Mouse (Mus musculus): ENCODE measurements around the gene Rimbp2. TPM values are rescaled to one million over a fixed set of nuclear protein-coding genes. Genes with fewer than 3 reads are reported as not detected.

The Rimbp2 gene
- polyA plus RNA-seq, 1 experiment from 2014 or later, result 0.05 TPM

- H3K4me2 ChIP-seq, result no peak overlapping the region
- H3K9me3 ChIP-seq, result no peaks in the 10 kb centered on the region
- no peak overlapping the region for H3K9ac ChIP-seq
- peaks cover 3% of the 10 kb centered on the region; the same call in 1 of the 2 replicates for H3K27me3 ChIP-seq
- H3K36me3 ChIP-seq, result no peaks in the 10 kb centered on the region
- no peak overlapping the region for H3K27ac ChIP-seq
- ATAC-seq (ENCODE audit: insufficient number of reproducible peaks, low FRiP score, low TSS enrichment, low read depth), result no peak
- H3K4me3 ChIP-seq, result no peak overlapping the region
- H3K4me1 ChIP-seq, result 0 out of 2 replicates have a peak, but pooled peaks cover 2% of the 10 kb centered on the region
- 20% methylated on average over 16 of the region's 16 CpGs for WGBS
These were observed 75.8 kb downstream of the Rimbp2 start for GRCm38 (mm10) chr5:128877425-128878035.

GRCm38 (mm10) chr5:128871706-128872105 lies 81.6 kb downstream of the Rimbp2 start:
- 54% methylated on average over 3 of the region's 3 CpGs for WGBS
- H3K36me3 ChIP-seq, result no peaks in the 10 kb centered on the region
- H3K27ac ChIP-seq, result no peak overlapping the region
- no peaks in the 10 kb centered on the region for H3K4me1 ChIP-seq
- H3K9me3 ChIP-seq, result no peaks in the 10 kb centered on the region
- no peak overlapping the region for H3K9ac ChIP-seq
- no peak overlapping the region for H3K4me2 ChIP-seq
- no peaks in the 10 kb centered on the region for H3K27me3 ChIP-seq
- no peak overlapping the region for H3K4me3 ChIP-seq
- ATAC-seq (ENCODE audit: insufficient number of reproducible peaks, low FRiP score, low TSS enrichment, low read depth), result no peak

- Histone ChIP-seq H3K4me1 (no peaks in the 10 kb centered on the region), H3K36me3 (no peaks in the 10 kb centered on the region), H3K4me2 (no peak overlapping the region), H3K4me3 (no peak overlapping the region), H3K27me3 (no peaks in the 10 kb centered on the region), H3K9ac (no peak overlapping the region), H3K27ac (no peak overlapping the region), H3K9me3 (no peaks in the 10 kb centered on the region)
- WGBS, result 86% methylated on average over 5 of the region's 5 CpGs
- no peak for ATAC-seq (ENCODE audit: insufficient number of reproducible peaks, low FRiP score, low TSS enrichment, low read depth)
These were observed 86.5 kb downstream of the Rimbp2 start for GRCm38 (mm10) chr5:128866811-128867210.

- no peak for ATAC-seq (ENCODE audit: insufficient number of reproducible peaks, low FRiP score, low TSS enrichment, low read depth)
- Histone ChIP-seq H3K4me3 (no peak overlapping the region), H3K4me2 (no peak overlapping the region), H3K27me3 (no peaks in the 10 kb centered on the region), H3K27ac (no peak overlapping the region), H3K4me1 (no peaks in the 10 kb centered on the region), H3K9me3 (no peaks in the 10 kb centered on the region), H3K9ac (no peak overlapping the region), H3K36me3 (no peaks in the 10 kb centered on the region)
- 66% methylated on average over 5 of the region's 5 CpGs for WGBS
These were observed 87.0 kb downstream of the Rimbp2 start for GRCm38 (mm10) chr5:128866291-128866690.

GRCm38 (mm10) chr5:128863497-128863896 lies 89.8 kb downstream of the Rimbp2 start:
- Histone ChIP-seq H3K9ac (no peak overlapping the region), H3K27me3 (no peaks in the 10 kb centered on the region), H3K4me2 (no peak overlapping the region), H3K4me3 (no peak overlapping the region), H3K27ac (no peak overlapping the region), H3K36me3 (no peaks in the 10 kb centered on the region), H3K9me3 (no peaks in the 10 kb centered on the region), H3K4me1 (no peaks in the 10 kb centered on the region)
- no peak for ATAC-seq (ENCODE audit: insufficient number of reproducible peaks, low FRiP score, low TSS enrichment, low read depth)
- WGBS, result 56% methylated on average over 6 of the region's 6 CpGs

- no peak overlapping the region for H3K4me2 ChIP-seq
- no peak for ATAC-seq (ENCODE audit: insufficient number of reproducible peaks, low FRiP score, low TSS enrichment, low read depth)
These were observed 92.4 kb downstream of the Rimbp2 start for GRCm38 (mm10) chr5:128860907-128861306.

GRCm38 (mm10) chr5:128852791-128853190 lies 100.5 kb downstream of the Rimbp2 start:
- 53% methylated on average over 6 of the region's 6 CpGs for WGBS
- no peak for ATAC-seq (ENCODE audit: insufficient number of reproducible peaks, low FRiP score, low TSS enrichment, low read depth)
- Histone ChIP-seq H3K4me1 (no peaks in the 10 kb centered on the region), H3K4me2 (no peak overlapping the region), H3K9me3 (no peaks in the 10 kb centered on the region), H3K4me3 (no peak overlapping the region), H3K27ac (no peak overlapping the region), H3K27me3 (no peaks in the 10 kb centered on the region), H3K9ac (no peak overlapping the region), H3K36me3 (no peaks in the 10 kb centered on the region)

More at GRCm38 (mm10) chr5:128860907-128861306, 92.4 kb downstream of the Rimbp2 start:
- no peak overlapping the region for H3K27ac ChIP-seq
- no peak overlapping the region for H3K4me3 ChIP-seq
- H3K9me3 ChIP-seq, result no peaks in the 10 kb centered on the region
- 84% methylated on average over 3 of the region's 3 CpGs for WGBS
- H3K4me1 ChIP-seq, result no peaks in the 10 kb centered on the region
- no peaks in the 10 kb centered on the region for H3K27me3 ChIP-seq
- H3K36me3 ChIP-seq, result no peaks in the 10 kb centered on the region
- H3K9ac ChIP-seq, result no peak overlapping the region

GRCm38 (mm10) chr5:128847806-128848205 lies 105.5 kb downstream of the Rimbp2 start:
- no peak overlapping the region for H3K9ac ChIP-seq
- no peaks in the 10 kb centered on the region for H3K36me3 ChIP-seq
- H3K4me2 ChIP-seq, result no peak overlapping the region
- 72% methylated on average over 8 of the region's 8 CpGs for WGBS
- no peaks in the 10 kb centered on the region for H3K9me3 ChIP-seq
- no peak overlapping the region for H3K27ac ChIP-seq
- no peaks in the 10 kb centered on the region for H3K4me1 ChIP-seq
- no peak for ATAC-seq (ENCODE audit: insufficient number of reproducible peaks, low FRiP score, low TSS enrichment, low read depth)
- no peak overlapping the region for H3K4me3 ChIP-seq
- H3K27me3 ChIP-seq, result no peaks in the 10 kb centered on the region

- Histone ChIP-seq H3K27ac (no peak overlapping the region), H3K9me3 (no peaks in the 10 kb centered on the region), H3K4me2 (no peak overlapping the region), H3K27me3 (no peaks in the 10 kb centered on the region), H3K36me3 (no peaks in the 10 kb centered on the region), H3K9ac (no peak overlapping the region), H3K4me1 (no peaks in the 10 kb centered on the region), H3K4me3 (no peak overlapping the region)
- 79% methylated on average over 12 of the region's 12 CpGs for WGBS
- ATAC-seq (ENCODE audit: insufficient number of reproducible peaks, low FRiP score, low TSS enrichment, low read depth), result no peak
These were observed 106.7 kb downstream of the Rimbp2 start for GRCm38 (mm10) chr5:128846433-128847040.

GRCm38 (mm10) chr5:128845033-128845432 lies 108.3 kb downstream of the Rimbp2 start:
- H3K4me3 ChIP-seq, result no peak overlapping the region
- H3K9ac ChIP-seq, result no peak overlapping the region
- H3K9me3 ChIP-seq, result no peaks in the 10 kb centered on the region
- no peaks in the 10 kb centered on the region for H3K27me3 ChIP-seq
- WGBS, result 74% methylated on average over 11 of the region's 11 CpGs
- no peak overlapping the region for H3K27ac ChIP-seq
- no peak for ATAC-seq (ENCODE audit: insufficient number of reproducible peaks, low FRiP score, low TSS enrichment, low read depth)
- H3K4me2 ChIP-seq, result no peak overlapping the region
- no peaks in the 10 kb centered on the region for H3K36me3 ChIP-seq
- H3K4me1 ChIP-seq, result no peaks in the 10 kb centered on the region

- WGBS, result 70% methylated on average over 2 of the region's 2 CpGs
- no peak for ATAC-seq (ENCODE audit: insufficient number of reproducible peaks, low FRiP score, low TSS enrichment, low read depth)
- Histone ChIP-seq H3K4me3 (no peak overlapping the region), H3K27ac (no peak overlapping the region), H3K4me2 (no peak overlapping the region), H3K27me3 (no peaks in the 10 kb centered on the region), H3K4me1 (no peaks in the 10 kb centered on the region), H3K9ac (no peak overlapping the region), H3K9me3 (no peaks in the 10 kb centered on the region), H3K36me3 (no peaks in the 10 kb centered on the region)
These were observed 109.3 kb downstream of the Rimbp2 start for GRCm38 (mm10) chr5:128843982-128844381.

- Histone ChIP-seq H3K4me3 (no peak overlapping the region), H3K9ac (no peak overlapping the region), H3K9me3 (no peaks in the 10 kb centered on the region), H3K27me3 (no peaks in the 10 kb centered on the region), H3K36me3 (no peaks in the 10 kb centered on the region), H3K27ac (no peak overlapping the region), H3K4me1 (no peaks in the 10 kb centered on the region), H3K4me2 (no peak overlapping the region)
- ATAC-seq (ENCODE audit: insufficient number of reproducible peaks, low FRiP score, low TSS enrichment, low read depth), result no peak
- WGBS, result 74% methylated on average over 4 of the region's 4 CpGs
These were observed 111.7 kb downstream of the Rimbp2 start for GRCm38 (mm10) chr5:128841541-128841940.

Measured in limb, embryonic 15.5 days (tissue).